Mouse (Mus musculus) hindbrain, embryonic 11.5 days (tissue): Measurements from ENCODE around the gene Olfr522. TPM values are rescaled to one million over a fixed set of nuclear protein-coding genes. Genes with fewer than 3 reads are reported as not detected.

Experiments
- ATAC-seq: fragments of 200-750 bp; cut with Nextera tagmentation; 2 replicates; pipeline ENCODE4 v1.8.0; 2017; ENCODE audit warnings: mild to moderate bottlenecking, moderate TSS enrichment, moderate library complexity; ENCODE audit not compliant: low FRiP score
- DNase-seq: peaks from one replicate; pipeline ENCODE4 v3.0.0-alpha.2; 2015; ENCODE audit warnings: low spot score
- H3K27ac ChIP-seq: fragments of 300-500 bp; sonication (generic); 2 replicates; pipeline ENCODE4 v1.5.1; 2014; ENCODE audit warnings: mild to moderate bottlenecking, low read depth, low read length
- H3K27me3 ChIP-seq: fragments of 300-500 bp; sonication (generic); 2 replicates; pipeline ENCODE4 v1.6.1; 2014; ENCODE audit warnings: mild to moderate bottlenecking, low read length, moderate library complexity, mixed read lengths; ENCODE audit not compliant: control insufficient read depth, insufficient read depth
- H3K36me3 ChIP-seq: fragments of 300-500 bp; sonication (generic); 2 replicates; pipeline ENCODE4 v1.6.1; 2014; ENCODE audit warnings: mild to moderate bottlenecking, low read length, moderate library complexity, mixed read lengths; ENCODE audit not compliant: control insufficient read depth, insufficient read depth
- H3K4me1 ChIP-seq: fragments of 300-500 bp; sonication (generic); replicated peaks from 2 replicates; pipeline ENCODE4 v1.6.1; 2014; ENCODE audit warnings: low read length, mixed read lengths; ENCODE audit not compliant: control insufficient read depth, insufficient read depth
- H3K4me2 ChIP-seq: fragments of 300-500 bp; sonication (generic); replicated peaks from 2 replicates; pipeline ENCODE4 v1.6.1; 2014; ENCODE audit warnings: mild to moderate bottlenecking, low read depth, low read length
- H3K4me3 ChIP-seq: fragments of 300-500 bp; sonication (generic); 2 replicates; pipeline ENCODE4 v1.5.1; 2014; ENCODE audit warnings: low read depth, low read length
- H3K9ac ChIP-seq: fragments of 300-500 bp; sonication (generic); 2 replicates; pipeline ENCODE4 v1.6.1; 2014; ENCODE audit warnings: low read depth, low read length
- H3K9me3 ChIP-seq: fragments of 300-500 bp; sonication (generic); 2 replicates; pipeline ENCODE4 v1.6.1; 2016; ENCODE audit warnings: low read length; ENCODE audit not compliant: control insufficient read depth
- WGBS: fragments of 180-500 bp; shearing (Covaris S2); extraction: QIAGEN DNeasy Blood & Tissue Kit; methylation state at CpG from one replicate; pipeline ENCODE4 v1.1.7; 2014; 5-methylcytosine and 5-hydroxymethylcytosine counted together
- polyA plus RNA-seq: library from polyadenylated mRNA; unstranded; fragments of >200 nt; fragmentation: Nextera tagmentation; extraction: Ambion mirVana; gene quantifications from 2 replicates; pipeline ENCODE4 v1.2.1, GENCODE M21; 2014

Olfr522 gene
- polyA plus RNA-seq, 1 experiment from 2014 or later, result not detected

DNA sequence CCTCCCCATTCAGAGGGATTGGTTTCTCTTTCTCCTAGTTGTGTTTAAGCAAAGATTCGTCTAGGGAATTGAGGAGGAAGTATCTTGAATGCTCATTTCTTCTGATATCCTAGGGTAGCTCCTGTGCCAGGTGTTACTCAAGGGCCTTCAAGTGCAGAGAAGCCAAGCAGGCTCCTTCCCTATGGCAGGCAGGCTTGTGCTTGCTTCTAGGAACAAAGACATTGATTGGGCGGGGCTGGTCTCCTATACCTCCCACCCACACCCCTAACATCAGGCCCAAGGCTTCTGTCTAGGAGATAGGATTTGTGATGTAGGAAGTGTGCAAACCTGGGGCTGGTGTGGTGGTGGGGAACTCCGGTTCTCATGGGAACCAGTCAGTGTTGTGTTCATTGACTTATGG is 37.6 kb downstream of the Olfr522 start:
- Histone ChIP-seq H3K27me3 (no peaks in the 10 kb centered on the region), H3K4me2 (no peak overlapping the region), H3K9ac (no peak overlapping the region), H3K4me3 (no peak overlapping the region), H3K36me3 (no peaks in the 10 kb centered on the region), H3K27ac (no peak overlapping the region), H3K4me1 (no peaks in the 10 kb centered on the region), H3K9me3 (no peaks in the 10 kb centered on the region)
- WGBS, result 84% methylated on average over 3 of the region's 3 CpGs
- ATAC-seq (no peak), DNase-seq (no peak)

DNA sequence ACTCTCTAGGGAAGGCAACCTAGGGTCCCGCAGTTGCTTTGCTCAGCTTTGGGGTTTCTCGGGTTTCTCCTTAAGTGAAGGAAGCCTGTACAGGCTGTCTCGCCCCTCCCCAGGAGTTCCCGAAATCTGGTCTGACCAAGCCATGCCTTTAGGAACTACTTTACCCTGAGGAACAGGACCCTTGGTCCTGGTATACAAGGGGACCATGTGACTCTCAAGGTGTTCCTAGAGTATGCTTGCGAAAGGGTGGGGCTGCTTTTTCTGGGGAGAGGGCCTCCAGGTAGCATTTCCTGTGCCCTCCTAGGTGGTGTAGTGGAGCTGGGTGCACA is 38.6 kb downstream of the Olfr522 start:
- Histone ChIP-seq H3K4me2 (peak overlapping the region; percentile 72), H3K27me3 (no peaks in the 10 kb centered on the region), H3K4me1 (no peaks in the 10 kb centered on the region), H3K36me3 (no peaks in the 10 kb centered on the region), H3K4me3 (peak overlapping the region; percentile 71), H3K9ac (peak overlapping the region; percentile 81), H3K9me3 (no peaks in the 10 kb centered on the region), H3K27ac (no peak overlapping the region)
- ATAC-seq, result no peak; the same call in none of the 2 replicates
- DNase-seq, result no peak
- 3% methylated on average over 5 of the region's 5 CpGs for whole genome bisulfite sequencing

DNA sequence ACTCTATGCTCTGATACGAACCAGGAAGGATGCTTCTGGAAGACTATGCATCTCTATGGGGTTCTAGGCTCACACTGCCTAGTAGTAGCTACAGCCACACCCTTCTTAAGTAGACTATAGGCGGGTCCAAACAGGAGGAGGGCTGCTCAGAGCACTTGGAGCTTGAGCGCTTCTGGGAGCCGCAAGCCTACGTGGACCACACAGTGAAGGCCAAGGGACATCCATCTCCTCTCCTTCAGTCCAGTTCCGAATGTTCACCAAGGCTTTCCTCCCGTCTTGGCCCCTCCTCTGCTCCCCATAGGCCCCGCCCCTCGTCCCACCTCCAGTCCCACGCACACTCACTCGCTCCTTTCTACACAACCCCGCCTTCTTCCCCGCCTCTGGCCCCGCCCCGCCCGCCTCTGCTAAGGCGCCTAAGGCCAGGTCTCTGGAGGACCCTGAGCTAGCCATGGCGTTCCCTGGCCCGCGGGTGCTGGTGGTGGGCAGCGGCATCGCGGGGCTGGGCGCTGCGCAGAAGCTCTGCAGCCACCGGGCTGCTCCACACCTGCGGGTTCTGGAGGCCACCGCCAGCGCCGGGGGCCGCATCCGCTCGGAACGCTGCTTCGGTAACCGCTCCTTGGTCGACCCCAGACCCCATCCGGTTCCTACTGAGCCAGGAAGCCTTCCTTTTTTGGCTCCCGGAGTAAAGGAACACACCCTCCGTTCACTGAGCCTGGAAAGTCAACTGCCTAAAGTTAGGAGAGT is 39.1 kb downstream of the Olfr522 start:
- no peaks in the 10 kb centered on the region for H3K36me3 ChIP-seq
- peak overlapping the region; percentile 81 for H3K9ac ChIP-seq
- 1% methylated on average over 40 of the region's 40 CpGs for WGBS
- ATAC-seq (peak; percentile 97), DNase-seq (peak; percentile 93)
- no peak overlapping the region for H3K27ac ChIP-seq
- peak overlapping the region; percentile 72 for H3K4me2 ChIP-seq
- no peaks in the 10 kb centered on the region for H3K9me3 ChIP-seq
- no peaks in the 10 kb centered on the region for H3K4me1 ChIP-seq
- no peaks in the 10 kb centered on the region for H3K27me3 ChIP-seq
- peak overlapping the region; percentile 71 for H3K4me3 ChIP-seq

DNA sequence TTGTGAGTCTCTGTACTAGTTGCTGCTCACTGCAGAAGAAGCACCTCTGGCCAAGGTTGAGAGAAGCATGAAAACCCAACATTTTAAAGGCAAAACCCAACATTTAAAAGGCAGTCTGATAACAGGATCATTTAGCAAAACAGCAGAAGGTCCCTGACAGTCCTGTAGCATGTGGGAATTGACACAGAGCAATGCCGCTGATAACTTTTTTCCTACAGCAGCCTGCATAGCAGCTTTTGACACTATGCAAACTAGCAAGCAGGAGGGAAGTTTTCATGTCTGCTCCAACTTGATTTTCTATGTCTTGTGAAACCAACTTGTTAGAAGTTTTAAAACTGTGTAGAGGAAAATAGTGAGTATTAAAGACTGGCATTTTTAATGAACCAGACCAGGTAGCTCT is 40.2 kb downstream of the Olfr522 start:
- H3K4me3 ChIP-seq, result no peak overlapping the region
- no peak overlapping the region for H3K9ac ChIP-seq
- no peaks in the 10 kb centered on the region for H3K4me1 ChIP-seq
- H3K36me3 ChIP-seq, result no peaks in the 10 kb centered on the region
- ATAC-seq, result no peak
- no peak for DNase-seq
- WGBS, result 94% methylated on average over 1 of the region's 1 CpGs
- no peaks in the 10 kb centered on the region for H3K27me3 ChIP-seq
- H3K9me3 ChIP-seq, result no peaks in the 10 kb centered on the region
- no peak overlapping the region for H3K27ac ChIP-seq
- H3K4me2 ChIP-seq, result no peak overlapping the region

DNA sequence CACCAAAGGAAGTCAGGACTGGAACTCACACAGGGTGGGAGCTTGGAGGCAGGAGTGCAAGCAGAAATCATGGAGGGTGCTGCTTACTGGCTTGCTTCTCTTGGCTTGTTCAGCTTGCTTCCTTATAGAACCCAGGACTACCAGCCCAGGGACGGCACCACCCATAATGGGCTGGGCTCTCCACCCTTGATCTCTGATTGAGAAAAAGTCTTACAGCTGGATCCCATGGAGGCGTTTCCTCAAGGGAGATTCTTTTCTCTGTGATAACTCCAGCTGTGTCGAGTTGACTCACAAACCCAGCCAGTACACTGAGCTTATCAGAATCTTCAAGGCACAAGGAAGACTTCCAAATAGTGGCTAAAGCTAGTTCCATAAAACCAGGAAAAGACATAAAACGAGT is 41.8 kb downstream of the Olfr522 start:
- Histone ChIP-seq H3K4me1 (no peaks in the 10 kb centered on the region), H3K4me2 (no peak overlapping the region), H3K9ac (no peak overlapping the region), H3K36me3 (no peaks in the 10 kb centered on the region), H3K9me3 (no peaks in the 10 kb centered on the region), H3K27me3 (no peaks in the 10 kb centered on the region), H3K4me3 (no peak overlapping the region), H3K27ac (no peak overlapping the region)
- ATAC-seq (no peak), DNase-seq (no peak)
- 42% methylated on average over 4 of the region's 4 CpGs for WGBS

DNA sequence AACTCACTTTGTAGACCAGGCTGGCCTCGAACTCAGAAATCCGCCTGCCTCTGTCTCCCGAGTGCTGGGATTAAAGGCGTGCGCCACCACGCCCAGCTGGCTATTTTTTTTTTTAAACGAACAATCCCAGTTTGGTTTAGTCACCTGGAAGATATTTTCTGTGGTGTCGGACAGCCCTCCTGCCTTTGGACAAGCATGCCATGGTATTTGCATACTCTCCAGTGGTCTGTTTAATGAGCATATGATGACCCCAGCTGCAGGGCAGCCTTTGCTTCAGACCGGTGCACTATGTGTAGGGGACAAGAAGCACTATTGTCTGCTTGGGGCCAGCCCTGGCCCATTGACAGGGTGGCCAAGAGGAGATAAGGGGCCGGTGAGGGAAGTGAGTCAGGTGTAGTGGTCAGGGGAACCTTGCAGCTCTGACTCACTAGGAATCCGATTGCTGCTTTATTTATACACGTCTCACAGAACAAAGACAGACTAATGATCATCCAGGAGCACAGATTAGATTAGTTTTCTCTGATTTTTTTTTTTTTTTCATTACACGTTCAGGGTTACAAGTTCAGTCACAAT is 43.1 kb downstream of the Olfr522 start:
- no peaks in the 10 kb centered on the region for H3K4me1 ChIP-seq
- no peak for DNase-seq
- 79% methylated on average over 13 of the region's 13 CpGs for WGBS
- no peak overlapping the region for H3K4me3 ChIP-seq
- H3K4me2 ChIP-seq, result no peak overlapping the region
- H3K9me3 ChIP-seq, result no peaks in the 10 kb centered on the region
- H3K36me3 ChIP-seq, result no peaks in the 10 kb centered on the region
- no peak for ATAC-seq
- H3K27ac ChIP-seq, result no peak overlapping the region
- no peak overlapping the region for H3K9ac ChIP-seq
- no peaks in the 10 kb centered on the region for H3K27me3 ChIP-seq

DNA sequence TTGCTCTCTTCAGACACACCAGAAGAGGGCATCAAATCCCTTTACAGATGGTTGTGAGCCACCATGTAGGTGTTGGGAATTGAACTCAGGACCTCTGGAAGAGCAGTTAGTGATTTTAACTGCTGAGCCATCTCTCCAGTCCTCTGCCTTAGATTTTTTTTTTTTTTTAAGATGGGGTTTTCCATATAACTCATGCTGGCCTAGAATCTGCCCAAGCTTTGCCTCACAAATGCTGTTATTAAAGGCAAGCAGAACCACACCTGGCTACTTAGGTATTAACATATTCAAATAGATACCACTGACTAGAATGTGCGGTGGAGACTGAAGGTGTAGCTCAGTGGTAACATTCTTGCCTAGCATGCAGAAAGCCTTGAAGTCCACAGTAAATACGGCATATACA is 44.1 kb downstream of the Olfr522 start:
- WGBS, result 90% methylated on average over 2 of the region's 2 CpGs
- no peak for DNase-seq
- no peaks in the 10 kb centered on the region for H3K9me3 ChIP-seq
- H3K4me3 ChIP-seq, result no peak overlapping the region
- no peak overlapping the region for H3K27ac ChIP-seq
- no peak for ATAC-seq
- H3K4me2 ChIP-seq, result no peak overlapping the region
- H3K4me1 ChIP-seq, result no peaks in the 10 kb centered on the region
- H3K27me3 ChIP-seq, result no peaks in the 10 kb centered on the region
- no peak overlapping the region for H3K9ac ChIP-seq
- H3K36me3 ChIP-seq, result no peaks in the 10 kb centered on the region

DNA sequence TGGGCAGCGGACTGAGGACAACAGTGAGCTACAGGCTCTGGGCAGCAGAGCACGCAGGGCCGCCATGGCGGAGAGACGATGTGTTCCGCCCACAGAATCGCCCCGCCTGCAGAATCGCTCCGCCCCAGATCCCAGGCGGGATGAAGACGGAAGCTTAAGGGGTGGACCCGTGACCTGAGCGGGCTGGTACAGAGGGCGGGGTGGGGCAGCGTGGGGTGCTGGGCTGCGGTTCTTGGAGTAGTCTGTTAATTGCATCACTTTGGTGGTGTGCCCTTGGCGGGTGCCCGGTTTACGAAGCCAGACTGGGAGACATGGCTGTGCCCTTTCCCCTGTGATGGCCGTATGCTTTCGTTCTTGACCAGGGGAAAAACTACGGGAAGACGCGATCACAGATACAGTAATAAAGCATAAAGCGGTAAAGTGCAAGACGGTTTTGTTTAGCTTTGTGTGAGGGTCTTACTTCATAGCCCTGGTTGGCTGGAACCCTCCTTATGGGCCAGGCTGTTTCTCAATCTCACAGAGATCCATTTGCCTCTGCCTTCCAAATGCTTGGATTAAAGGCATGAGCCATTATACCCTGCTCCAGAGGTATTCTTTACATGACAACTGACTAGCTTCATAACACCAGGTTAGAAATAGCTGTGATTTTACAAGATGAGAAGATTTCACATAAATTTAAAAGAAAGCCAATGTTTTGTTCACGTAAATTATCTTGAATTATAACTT is 48.1 kb downstream of the Olfr522 start, which contains the start of gene Echs1:
Gene Echs1, minus strand, starts transcription at position 148 of the 726 bp plus-strand sequence.
- DNase-seq (peak; percentile 85), ATAC-seq (peak; percentile 95)
- Histone ChIP-seq H3K27me3 (no peaks in the 10 kb centered on the region), H3K9ac (peak within 1 kb of the TSS; percentile 86), H3K4me3 (peak within 1 kb of the TSS; percentile 75), H3K4me2 (peak within 1 kb of the TSS; percentile 76), H3K9me3 (no peaks in the 10 kb centered on the region), H3K27ac (peak within 1 kb of the TSS; percentile 61; the same call in 1 of the 2 replicates), H3K36me3 (no peaks in the 10 kb centered on the region), H3K4me1 (no peaks in the 10 kb centered on the region)
- 4% methylated on average over 28 of the region's 28 CpGs for WGBS
